Mouse (Mus musculus): ENCODE data around the gene Pglyrp1. TPM values are rescaled to one million over a fixed set of nuclear protein-coding genes. Genes with fewer than 3 reads are reported as not detected.
A peak's percentile ranks its signal among the peaks of the same experiment; 100 is the strongest.
"Not testable (repeated sequence)": the region's sequence is repeated elsewhere in the genome, so short reads cannot be mapped to it uniquely, and the experiment has no call there.

Gene Pglyrp1
- 26.3 and 26.7 TPM in 2 replicates for polyA plus RNA-seq (2015; fragmentation: Nextera tagmentation; extraction: Ambion mirVana)

DNA sequence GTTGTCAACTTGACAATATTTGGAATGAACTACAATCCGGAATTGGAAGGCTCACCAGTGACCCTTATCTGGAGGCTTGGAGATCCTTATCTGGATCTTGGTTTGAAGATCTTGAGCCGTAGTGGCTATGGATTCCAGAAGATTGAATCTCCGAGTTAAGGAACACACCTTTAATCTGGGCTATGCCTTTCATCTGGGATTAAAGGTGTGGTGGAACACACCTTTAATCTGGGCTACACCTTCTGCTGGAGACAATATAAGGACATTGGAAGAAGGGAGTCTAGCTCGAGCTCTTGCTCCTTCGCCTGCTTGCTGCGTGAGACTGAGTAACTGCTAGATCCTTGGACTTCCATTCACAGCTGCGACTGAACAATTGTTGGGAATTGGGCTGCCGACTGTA lies at the start of gene Pglyrp1:
Gene Pglyrp1 (plus strand): TSS at position 301 of the 400 bp plus-strand sequence.
- H3K9me3 ChIP-seq (ENCODE audit: control insufficient read depth, low read length); H3K9ac ChIP-seq (replicated peaks; ENCODE audit: low read depth, low read length); H3K36me3 ChIP-seq (ENCODE audit: control insufficient read depth, insufficient read depth); H3K4me3 ChIP-seq (replicated peaks; ENCODE audit: low read length); H3K27me3 ChIP-seq (replicated peaks; ENCODE audit: control insufficient read depth, insufficient read depth, low read length); H3K27ac ChIP-seq (ENCODE audit: low read length); H3K4me2 ChIP-seq (ENCODE audit: low read length); H3K4me1 ChIP-seq (replicated peaks; ENCODE audit: control insufficient read depth, insufficient read depth, low read length); ATAC-seq: not testable (repeated sequence)
- WGBS: no CpG with 5 or more reads among the region's 8 CpGs

DNA sequence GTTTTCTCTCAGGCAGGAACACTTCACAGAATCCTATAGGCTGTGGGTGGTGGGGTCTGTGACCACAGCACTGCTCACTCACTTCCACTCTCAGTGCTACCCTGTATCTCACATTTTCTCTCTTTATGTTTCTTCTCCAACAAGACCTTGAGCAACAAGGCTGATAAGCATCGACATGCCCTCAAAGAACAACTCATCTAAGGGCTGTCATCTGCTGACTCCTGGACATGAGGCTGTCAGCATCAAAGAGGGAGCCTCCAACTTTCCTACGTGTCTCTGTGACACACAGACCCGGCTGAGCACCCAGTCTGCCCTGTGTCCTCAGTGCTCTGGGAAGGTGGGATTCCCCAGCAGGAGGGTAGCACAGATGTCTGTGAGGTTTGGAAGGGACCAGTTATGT lies 49.6 kb upstream of the Pglyrp1 start, which contains the start of gene Psg17:
Gene Psg17 (minus strand): TSS at position 101 of the 400 bp plus-strand sequence.
- ATAC-seq: no peak
- Histone ChIP-seq H3K27ac (ENCODE audit: low read length) (no peak within 1 kb of the TSS), H3K9ac (replicated peaks; ENCODE audit: low read depth, low read length) (no peak within 1 kb of the TSS), H3K27me3 (replicated peaks; ENCODE audit: control insufficient read depth, insufficient read depth, low read length) (no peaks in the 10 kb centered on the region), H3K4me1 (replicated peaks; ENCODE audit: control insufficient read depth, insufficient read depth, low read length) (no peaks in the 10 kb centered on the region), H3K4me3 (replicated peaks; ENCODE audit: low read length) (no peak within 1 kb of the TSS), H3K36me3 (ENCODE audit: control insufficient read depth, insufficient read depth) (no peaks in the 10 kb centered on the region), H3K4me2 (ENCODE audit: low read length) (no peak within 1 kb of the TSS), H3K9me3 (ENCODE audit: control insufficient read depth, low read length) (no peaks in the 10 kb centered on the region)
- WGBS: 76% methylated on average over 3 of the region's 3 CpGs

DNA sequence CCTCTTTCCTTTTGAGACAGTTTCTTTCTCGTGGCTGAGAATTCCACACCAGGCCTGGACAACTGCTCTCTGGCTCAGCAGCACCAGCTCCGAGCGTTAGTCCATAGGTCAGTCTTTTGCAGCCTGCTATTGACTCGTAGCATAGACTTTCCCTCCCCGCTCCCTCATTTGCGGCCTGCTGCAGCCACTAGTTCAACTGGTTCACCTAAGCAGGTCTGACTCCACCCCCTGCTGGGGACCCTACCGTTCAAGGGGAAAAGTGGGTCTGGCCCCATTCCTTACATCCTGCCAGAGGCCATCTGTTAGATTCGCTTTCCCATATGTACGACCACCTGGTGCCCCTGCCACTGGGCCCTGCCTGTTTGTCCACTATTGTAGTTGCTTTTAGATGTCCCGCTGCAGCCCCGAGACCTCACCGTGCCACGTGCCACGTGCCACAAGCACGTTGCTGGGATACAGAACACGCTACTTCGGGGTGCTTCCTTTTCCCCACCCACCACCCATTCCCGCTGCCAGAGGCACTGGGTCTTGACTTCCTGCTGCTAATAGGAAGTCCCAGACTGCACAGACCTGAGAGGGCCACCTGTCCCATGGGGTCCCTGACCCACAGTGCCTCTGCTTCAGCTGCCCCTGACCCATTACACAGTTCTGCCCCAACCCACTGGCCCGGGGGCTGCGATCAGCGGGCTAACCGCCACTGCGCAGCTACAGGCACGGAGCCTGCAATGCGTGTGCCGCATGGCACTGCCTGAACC lies 43.2 kb upstream of the Pglyrp1 start:
- no peak overlapping the region for H3K9ac ChIP-seq (replicated peaks; ENCODE audit: low read depth, low read length)
- H3K4me3 ChIP-seq (replicated peaks; ENCODE audit: low read length): no peak overlapping the region
- no peaks in the 10 kb centered on the region for H3K36me3 ChIP-seq (ENCODE audit: control insufficient read depth, insufficient read depth)
- H3K4me2 ChIP-seq (ENCODE audit: low read length): no peak overlapping the region
- H3K4me1 ChIP-seq (replicated peaks; ENCODE audit: control insufficient read depth, insufficient read depth, low read length): no peaks in the 10 kb centered on the region
- ATAC-seq: no peak
- no peaks in the 10 kb centered on the region for H3K9me3 ChIP-seq (ENCODE audit: control insufficient read depth, low read length)
- 64% methylated on average over 26 of the region's 26 CpGs for WGBS
- no peak overlapping the region for H3K27ac ChIP-seq (ENCODE audit: low read length)
- H3K27me3 ChIP-seq (replicated peaks; ENCODE audit: control insufficient read depth, insufficient read depth, low read length): no peaks in the 10 kb centered on the region

DNA sequence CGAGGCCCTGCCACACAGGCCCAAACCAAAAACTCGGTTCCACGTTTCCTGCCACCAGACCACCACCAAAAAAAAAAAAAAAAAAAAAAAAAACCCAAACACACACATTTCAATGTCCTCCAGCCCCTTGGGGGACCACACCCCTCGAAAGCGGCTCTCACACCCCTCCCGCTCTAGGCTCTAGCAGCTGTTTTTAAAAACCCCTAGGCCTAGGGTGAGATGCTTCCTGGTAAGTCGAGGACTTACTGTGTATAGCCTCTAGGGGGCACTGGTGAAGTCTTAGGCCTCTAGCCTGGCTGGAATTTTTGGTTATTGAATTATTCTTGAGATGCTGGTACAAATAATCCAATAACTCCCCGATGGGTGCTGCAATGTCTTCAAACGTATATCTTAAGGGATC lies 42.5 kb upstream of the Pglyrp1 start:
- ATAC-seq: no peak
- Histone ChIP-seq H3K4me2 (ENCODE audit: low read length) (no peak overlapping the region), H3K9ac (replicated peaks; ENCODE audit: low read depth, low read length) (no peak overlapping the region), H3K36me3 (ENCODE audit: control insufficient read depth, insufficient read depth) (no peaks in the 10 kb centered on the region), H3K27ac (ENCODE audit: low read length) (no peak overlapping the region), H3K4me3 (replicated peaks; ENCODE audit: low read length) (no peak overlapping the region), H3K9me3 (ENCODE audit: control insufficient read depth, low read length) (no peaks in the 10 kb centered on the region), H3K4me1 (replicated peaks; ENCODE audit: control insufficient read depth, insufficient read depth, low read length) (no peaks in the 10 kb centered on the region), H3K27me3 (replicated peaks; ENCODE audit: control insufficient read depth, insufficient read depth, low read length) (no peaks in the 10 kb centered on the region)
- WGBS: 60% methylated on average over 9 of the region's 9 CpGs

DNA sequence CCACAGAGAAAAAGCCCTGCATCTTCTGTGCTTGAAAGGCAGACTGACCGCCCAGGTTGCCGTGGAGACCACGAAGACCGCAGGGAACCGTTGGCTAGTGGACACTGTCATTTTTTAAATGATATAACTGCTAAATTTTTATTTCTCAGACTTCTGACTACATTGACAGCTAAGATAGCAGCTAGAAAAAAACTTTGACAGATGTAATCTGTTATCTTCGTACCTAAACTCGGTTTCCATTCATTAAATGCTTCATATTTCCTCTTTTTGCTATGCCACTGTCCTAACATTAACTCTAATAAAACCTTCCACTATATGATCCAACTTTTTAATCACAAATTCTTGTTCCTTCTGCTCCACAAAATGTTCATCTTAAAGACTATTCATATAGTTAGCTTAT lies 41.6 kb upstream of the Pglyrp1 start:
- no peak overlapping the region for H3K4me3 ChIP-seq (replicated peaks; ENCODE audit: low read length)
- no peaks in the 10 kb centered on the region for H3K36me3 ChIP-seq (ENCODE audit: control insufficient read depth, insufficient read depth)
- H3K9ac ChIP-seq (replicated peaks; ENCODE audit: low read depth, low read length): no peak overlapping the region
- no peak overlapping the region for H3K4me2 ChIP-seq (ENCODE audit: low read length)
- ATAC-seq: no peak
- no peaks in the 10 kb centered on the region for H3K27me3 ChIP-seq (replicated peaks; ENCODE audit: control insufficient read depth, insufficient read depth, low read length)
- H3K9me3 ChIP-seq (ENCODE audit: control insufficient read depth, low read length): no peaks in the 10 kb centered on the region
- no peaks in the 10 kb centered on the region for H3K4me1 ChIP-seq (replicated peaks; ENCODE audit: control insufficient read depth, insufficient read depth, low read length)
- 87% methylated on average over 7 of the region's 7 CpGs for WGBS
- H3K27ac ChIP-seq (ENCODE audit: low read length): no peak overlapping the region

DNA sequence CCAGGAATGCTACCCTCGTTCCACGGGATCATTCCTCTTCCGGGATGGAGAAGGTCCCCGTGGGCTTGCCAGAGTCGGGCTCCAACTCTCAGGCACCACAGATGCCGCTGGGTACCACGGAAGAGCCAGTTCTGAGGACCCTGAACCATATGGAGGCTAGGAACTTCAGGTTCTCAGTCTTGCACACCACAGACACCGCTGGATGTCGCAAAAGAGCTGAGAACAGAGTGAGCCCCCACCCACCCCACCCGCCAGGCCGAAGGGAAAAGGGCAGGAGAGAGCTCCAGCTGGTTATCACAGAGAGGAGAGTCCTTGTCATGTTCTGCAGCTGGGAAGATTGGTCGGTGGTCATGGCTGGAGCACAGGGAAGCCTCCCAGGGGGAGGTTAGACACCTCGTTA lies 38.8 kb upstream of the Pglyrp1 start:
- Histone ChIP-seq H3K9ac (replicated peaks; ENCODE audit: low read depth, low read length) (no peak overlapping the region), H3K27ac (ENCODE audit: low read length) (no peak overlapping the region), H3K4me1 (replicated peaks; ENCODE audit: control insufficient read depth, insufficient read depth, low read length) (no peaks in the 10 kb centered on the region), H3K36me3 (ENCODE audit: control insufficient read depth, insufficient read depth) (no peaks in the 10 kb centered on the region), H3K4me2 (ENCODE audit: low read length) (no peak overlapping the region), H3K27me3 (replicated peaks; ENCODE audit: control insufficient read depth, insufficient read depth, low read length) (no peaks in the 10 kb centered on the region), H3K4me3 (replicated peaks; ENCODE audit: low read length) (no peak overlapping the region), H3K9me3 (ENCODE audit: control insufficient read depth, low read length) (no peaks in the 10 kb centered on the region)
- no peak for ATAC-seq
- WGBS: 47% methylated on average over 13 of the region's 13 CpGs

DNA sequence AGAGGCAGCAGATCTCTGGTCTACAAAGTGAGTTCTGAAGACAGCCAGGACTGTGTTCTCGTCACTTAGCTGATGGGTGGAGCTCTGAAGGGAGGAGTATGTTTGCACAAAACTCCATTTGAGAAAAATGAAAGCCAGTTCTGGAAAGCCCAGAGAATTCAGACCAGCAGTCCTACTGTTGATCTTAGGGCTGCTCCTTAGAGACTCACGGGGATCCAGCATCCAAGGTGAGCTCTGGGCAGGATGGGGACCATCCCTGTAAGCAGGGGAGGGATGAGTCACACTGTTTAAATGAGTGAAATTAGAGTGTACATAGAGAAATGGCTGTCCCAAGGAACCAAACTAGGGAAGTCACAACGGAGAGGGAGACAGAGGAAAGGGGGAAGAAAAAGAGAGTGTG lies 31.3 kb upstream of the Pglyrp1 start, which contains the start of gene Mill2:
Gene Mill2 (plus strand): TSS at position 102 of the 400 bp plus-strand sequence.
- Histone ChIP-seq H3K27me3 (replicated peaks; ENCODE audit: control insufficient read depth, insufficient read depth, low read length) (no peaks in the 10 kb centered on the region), H3K4me1 (replicated peaks; ENCODE audit: control insufficient read depth, insufficient read depth, low read length) (peaks cover 4% of the 10 kb centered on the region; the same call in 1 of the 2 replicates), H3K4me2 (ENCODE audit: low read length) (peak within 1 kb of the TSS; percentile 50), H3K9ac (replicated peaks; ENCODE audit: low read depth, low read length) (peak within 1 kb of the TSS; percentile 42), H3K27ac (ENCODE audit: low read length) (peak within 1 kb of the TSS; percentile 53; the same call in 1 of the 2 replicates), H3K36me3 (ENCODE audit: control insufficient read depth, insufficient read depth) (no peaks in the 10 kb centered on the region), H3K4me3 (replicated peaks; ENCODE audit: low read length) (peak within 1 kb of the TSS; percentile 35), H3K9me3 (ENCODE audit: control insufficient read depth, low read length) (no peaks in the 10 kb centered on the region)
- WGBS: 24% methylated on average over 3 of the region's 3 CpGs
- 0 out of 2 replicates have a peak, but pooled peaks have one; percentile 20 for ATAC-seq

DNA sequence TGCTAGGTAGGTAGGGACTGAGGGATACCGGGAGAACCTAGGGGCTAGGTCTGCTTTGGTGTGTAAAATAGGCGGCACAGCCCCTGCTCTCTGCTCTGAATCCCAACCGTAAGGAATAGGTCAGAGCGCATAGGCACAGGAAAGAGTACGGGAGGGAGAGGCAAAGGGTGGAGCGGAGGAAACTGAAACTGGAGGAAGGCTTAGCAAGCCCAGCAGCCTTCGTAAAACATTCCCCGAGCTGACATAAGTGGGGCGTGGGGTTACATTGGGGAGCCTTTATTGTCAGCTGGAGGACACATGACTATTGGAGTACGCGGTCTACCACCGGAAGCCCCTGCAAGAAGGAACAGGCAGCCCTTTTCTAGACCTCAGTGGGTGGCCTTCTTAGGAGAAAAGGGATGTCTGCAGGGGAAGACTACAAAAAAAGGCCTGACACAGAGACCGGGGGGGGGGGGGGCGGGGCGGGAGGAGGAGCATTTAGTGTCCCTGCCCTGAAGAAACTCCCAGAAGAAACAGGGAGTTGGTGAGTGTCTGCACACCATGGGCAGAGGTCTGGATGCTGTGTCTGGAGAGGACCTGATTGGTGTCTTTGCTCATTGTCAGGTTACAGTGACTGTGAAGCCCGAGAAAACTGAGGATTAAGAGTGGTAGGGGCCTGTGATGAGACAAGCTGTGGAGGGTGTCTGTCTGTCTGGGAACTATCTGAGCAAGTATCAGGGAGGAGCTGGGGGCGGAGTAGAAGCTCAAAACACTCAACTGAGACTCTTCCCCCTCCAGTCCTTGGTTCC lies 30.6 kb upstream of the Pglyrp1 start:
- Histone ChIP-seq H3K9ac (replicated peaks; ENCODE audit: low read depth, low read length) (peak overlapping the region; percentile 42), H3K4me1 (replicated peaks; ENCODE audit: control insufficient read depth, insufficient read depth, low read length) (peaks cover 4% of the 10 kb centered on the region; the same call in 1 of the 2 replicates), H3K9me3 (ENCODE audit: control insufficient read depth, low read length) (no peaks in the 10 kb centered on the region), H3K36me3 (ENCODE audit: control insufficient read depth, insufficient read depth) (no peaks in the 10 kb centered on the region), H3K27ac (ENCODE audit: low read length) (peak overlapping the region; percentile 53; the same call in 1 of the 2 replicates), H3K4me3 (replicated peaks; ENCODE audit: low read length) (peak overlapping the region; percentile 35), H3K4me2 (ENCODE audit: low read length) (peak overlapping the region; percentile 50), H3K27me3 (replicated peaks; ENCODE audit: control insufficient read depth, insufficient read depth, low read length) (no peaks in the 10 kb centered on the region)
- WGBS: 3% methylated on average over 14 of the region's 17 CpGs
- ATAC-seq: peak; percentile 55; the same call in 1 of the 2 replicates

DNA sequence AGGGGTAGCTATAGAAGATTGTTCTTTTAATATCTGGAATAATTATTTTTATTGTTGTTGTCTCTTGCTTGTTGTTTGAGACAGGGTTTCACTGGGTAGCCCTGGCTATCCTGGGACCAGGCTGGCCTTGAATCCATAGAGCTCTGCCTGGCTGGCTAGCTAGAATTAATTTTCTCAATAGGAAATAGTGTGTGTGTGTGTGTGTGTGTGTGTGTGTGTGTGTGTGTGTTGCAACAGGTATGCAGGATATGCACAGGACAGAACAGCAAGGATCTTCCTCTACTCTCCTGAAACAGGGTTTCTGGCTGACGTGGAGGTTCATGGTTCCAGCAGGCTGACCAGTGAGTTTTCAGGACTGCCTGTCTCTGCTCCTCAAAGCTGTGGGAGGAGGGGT lies 30.0 kb upstream of the Pglyrp1 start:
- Histone ChIP-seq H3K9ac (replicated peaks; ENCODE audit: low read depth, low read length) (no peak overlapping the region), H3K4me2 (ENCODE audit: low read length) (peak overlapping the region; percentile 38; the same call in 1 of the 2 replicates), H3K27me3 (replicated peaks; ENCODE audit: control insufficient read depth, insufficient read depth, low read length) (no peaks in the 10 kb centered on the region), H3K9me3 (ENCODE audit: control insufficient read depth, low read length) (no peaks in the 10 kb centered on the region), H3K4me3 (replicated peaks; ENCODE audit: low read length) (no peak overlapping the region), H3K36me3 (ENCODE audit: control insufficient read depth, insufficient read depth) (no peaks in the 10 kb centered on the region), H3K4me1 (replicated peaks; ENCODE audit: control insufficient read depth, insufficient read depth, low read length) (peaks cover 4% of the 10 kb centered on the region; the same call in 1 of the 2 replicates), H3K27ac (ENCODE audit: low read length) (no peak overlapping the region)
- no peak for ATAC-seq
- WGBS: 80% methylated on average over 1 of the region's 1 CpGs

Data from forebrain, embryonic 16.5 days (tissue).